Mouse (Mus musculus): Measurements from ENCODE around the gene Gpbar1.

Gene Gpbar1

GRCm38 (mm10) chr1:74277883-74278537, 340 bp upstream of the Gpbar1 start:
- DNase-seq (ENCODE audit: low spot score) = peak; percentile 72

GRCm38 (mm10) chr1:74278988-74279387, 638 bp downstream of the Gpbar1 start:
- no peak for DNase-seq (ENCODE audit: low spot score)

DNA sequence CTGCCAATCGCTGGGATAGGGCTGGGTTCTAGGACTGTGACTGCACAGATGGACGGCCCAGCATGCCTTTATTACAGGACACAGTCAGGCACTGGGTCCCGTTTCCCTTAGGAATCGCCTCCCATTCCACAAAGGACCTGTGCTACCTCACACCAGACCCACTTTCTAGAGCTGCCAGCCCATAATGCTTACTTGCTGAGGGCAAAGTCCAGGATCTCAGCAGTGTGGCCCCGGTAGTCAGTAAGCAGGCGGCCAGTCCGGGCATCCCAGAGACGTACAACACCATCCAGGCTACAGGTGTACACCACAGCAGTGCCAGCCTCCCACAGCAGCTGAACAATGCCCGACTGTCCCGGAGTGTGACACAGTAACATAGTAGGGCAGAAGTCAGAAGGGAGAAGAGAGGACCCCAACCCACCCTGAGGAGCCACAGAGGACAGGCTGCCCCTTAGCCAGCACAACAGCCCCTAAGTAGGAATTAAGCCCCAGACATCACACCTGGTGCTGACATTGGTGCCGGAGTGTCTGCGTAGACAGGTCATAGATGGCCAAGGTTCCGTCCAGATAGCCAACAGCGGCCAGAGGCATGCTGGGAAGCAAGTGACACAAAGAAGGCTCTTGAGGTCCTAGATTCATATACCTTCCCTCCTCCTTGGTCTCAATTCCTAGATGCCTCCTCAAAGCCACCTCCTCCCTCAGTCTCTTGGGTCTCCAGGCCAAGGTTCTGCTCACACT, 2.4 kb downstream of the Gpbar1 start:
- no peak for DNase-seq (ENCODE audit: low spot score)

GRCm38 (mm10) chr1:74281372-74281771, 3.0 kb downstream of the Gpbar1 start:
- no peak for DNase-seq (ENCODE audit: low spot score)

GRCm38 (mm10) chr1:74281886-74282285, 3.5 kb downstream of the Gpbar1 start:
- DNase-seq (ENCODE audit: low spot score) = no peak

- DNase-seq (ENCODE audit: low spot score) = no peak
Observed at GRCm38 (mm10) chr1:74282896-74283625, 4.7 kb downstream of the Gpbar1 start.

GRCm38 (mm10) chr1:74283686-74284463, 5.5 kb downstream of the Gpbar1 start:
- peak; percentile 72 for DNase-seq (ENCODE audit: low spot score)

DNA sequence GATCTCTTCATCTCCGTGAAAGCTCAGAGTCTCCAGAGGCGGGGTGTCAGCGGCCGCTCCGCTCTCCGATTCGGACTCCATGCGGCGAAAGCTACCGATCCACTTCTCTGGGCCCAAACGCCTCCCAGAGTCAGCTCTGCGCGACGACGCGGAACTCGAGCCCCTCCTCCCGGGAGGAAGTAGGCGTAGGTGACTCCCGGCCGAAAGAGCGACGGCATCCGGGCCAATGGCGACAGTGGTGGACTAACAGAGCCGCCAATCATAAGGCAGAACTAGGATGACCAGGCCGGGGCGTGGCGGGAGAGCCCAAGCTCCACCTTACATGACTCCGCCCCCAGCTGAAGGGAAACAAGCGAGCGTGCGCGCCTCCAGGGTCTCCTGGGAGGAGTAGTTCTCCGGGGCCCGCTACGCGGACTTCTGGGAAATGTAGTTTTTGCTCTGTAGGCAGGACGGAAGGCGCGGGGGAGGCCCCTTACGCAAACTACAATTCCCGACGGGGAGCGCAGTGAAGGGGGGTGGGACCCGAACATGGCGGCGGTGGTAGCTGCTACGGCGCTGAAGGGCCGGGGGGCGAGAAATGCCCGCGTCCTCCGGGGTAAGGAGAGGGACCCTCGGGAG, 6.3 kb downstream of the Gpbar1 start, which contains the start of the genes Aamp and Pnkd:
TSS of gene Aamp (minus strand) at position 196 of the 618 bp plus-strand sequence.
TSS of gene Pnkd (plus strand) at position 388 of the 618 bp plus-strand sequence.
- DNase-seq (ENCODE audit: low spot score) = peak; percentile 100

- DNase-seq (ENCODE audit: low spot score) = peak; percentile 46
Observed at GRCm38 (mm10) chr1:74285212-74286010, 7.1 kb downstream of the Gpbar1 start.

- DNase-seq (ENCODE audit: low spot score) = peak; percentile 53
Observed at GRCm38 (mm10) chr1:74286869-74287607, 8.7 kb downstream of the Gpbar1 start.

DNA sequence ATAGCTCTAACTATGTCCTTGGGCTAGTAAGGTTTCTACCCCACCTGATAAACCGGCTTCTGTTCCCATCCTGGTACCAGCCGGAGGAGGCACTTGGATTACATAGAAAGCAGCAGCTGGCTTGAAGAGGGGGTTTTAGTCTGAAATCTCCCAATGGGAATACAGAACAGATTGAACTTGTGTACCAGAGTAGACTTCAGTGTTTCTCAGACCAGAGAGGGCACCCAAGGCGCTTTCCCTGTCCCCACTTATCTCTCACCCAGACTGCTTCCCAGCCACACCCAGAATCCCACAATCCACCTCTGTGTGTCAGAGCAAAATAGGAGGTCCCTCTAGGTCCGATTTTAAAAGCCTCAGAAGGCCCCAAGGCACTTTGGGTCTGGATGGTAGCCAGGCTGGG, 10.0 kb downstream of the Gpbar1 start:
- DNase-seq (ENCODE audit: low spot score) = no peak

GRCm38 (mm10) chr1:74289248-74289647, 10.9 kb downstream of the Gpbar1 start:
- DNase-seq (ENCODE audit: low spot score) = no peak

GRCm38 (mm10) chr1:74289740-74290139, 11.4 kb downstream of the Gpbar1 start:
- DNase-seq (ENCODE audit: low spot score) = no peak

DNA sequence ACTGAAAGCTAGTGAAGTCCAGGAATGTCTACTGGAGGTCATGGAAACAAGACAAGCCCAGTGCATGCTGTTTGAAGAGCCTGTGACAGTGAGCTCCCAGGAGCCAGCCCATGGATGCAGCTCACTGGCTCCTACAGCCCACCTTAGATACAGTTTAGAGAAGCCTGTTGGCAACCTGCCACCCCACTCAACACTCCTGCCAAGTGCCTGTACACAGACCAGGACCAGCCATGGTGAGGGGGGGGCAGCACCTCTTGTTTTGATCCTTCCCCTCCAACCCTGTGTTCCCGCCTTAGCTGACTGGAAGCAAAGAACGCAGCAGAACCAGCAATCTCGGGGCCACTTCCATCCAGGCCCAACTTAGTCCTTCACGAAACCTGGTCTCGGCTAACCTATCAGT, 11.8 kb downstream of the Gpbar1 start:
- no peak for DNase-seq (ENCODE audit: low spot score)

- no peak for DNase-seq (ENCODE audit: low spot score)
Observed at GRCm38 (mm10) chr1:74292331-74293020, 14.1 kb downstream of the Gpbar1 start.

- no peak for DNase-seq (ENCODE audit: low spot score)
Observed at GRCm38 (mm10) chr1:74293306-74293960, 15.1 kb downstream of the Gpbar1 start.

GRCm38 (mm10) chr1:74294090-74294643, 15.8 kb downstream of the Gpbar1 start:
- no peak for DNase-seq (ENCODE audit: low spot score)

- peak; percentile 74 for DNase-seq (ENCODE audit: low spot score)
Observed at GRCm38 (mm10) chr1:74294733-74295455, 16.5 kb downstream of the Gpbar1 start.
